In the genomic region with DNA sequence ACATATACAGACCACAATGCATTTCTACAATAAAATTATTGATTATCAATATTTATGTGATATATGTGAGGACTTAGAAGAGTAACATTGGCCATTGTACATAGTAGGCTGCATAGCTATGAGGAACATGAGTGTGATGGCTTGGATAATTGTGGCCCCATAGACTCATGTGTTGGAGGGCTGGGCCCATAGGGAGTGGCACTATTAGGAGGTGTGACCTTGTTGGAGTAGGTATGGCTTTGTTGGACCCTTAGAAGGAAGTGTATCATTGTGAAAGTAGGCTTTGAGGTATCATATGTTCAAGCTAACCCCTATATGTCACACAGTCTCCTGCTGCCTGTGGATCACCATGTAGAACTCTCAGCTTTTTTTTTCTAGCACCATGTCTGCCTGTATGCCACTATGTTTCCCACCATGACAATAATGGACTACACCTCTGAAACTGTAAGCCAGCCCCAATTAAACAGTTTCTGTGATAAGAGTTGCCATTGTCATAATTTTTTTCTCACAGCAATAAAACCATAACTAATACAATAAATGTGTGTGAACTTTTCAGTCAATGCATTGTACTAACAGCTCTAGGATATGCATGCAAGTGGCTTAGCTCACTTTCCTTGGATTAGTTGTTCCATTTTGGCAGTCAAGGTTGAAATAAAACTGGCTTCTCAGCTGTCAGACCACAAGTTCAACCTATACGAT, we compare ENCODE assay signal across 22 mouse cellular contexts.
DNase-seq lines count a peak whose midpoint lies in the region; ATAC-seq and TF ChIP-seq lines count a peak whose summit lies in the region.
"Had no signal": no experiment of that assay in that cellular context is flagged by ENCODE, and none has a peak within 500 bp of the region (broad histone marks: within the 10 kb centered on the region; RNA-seq: fewer than 3 reads in every experiment).

No protein-coding gene starts in this region.

- TF ChIP-seq CTCF in intestine, postnatal 0 days (IDR thresholded peaks at IDR 0.05; ENCODE audit: low read depth), result no peak
- TF ChIP-seq CTCF in liver, postnatal 0 days (IDR thresholded peaks at IDR 0.05; ENCODE audit: low read depth), result no peak

- H3K9ac ChIP-seq in kidney, embryonic 16.5 days (replicated peaks; ENCODE audit: low read length), result no peak overlapping the region
- no peak overlapping the region for H3K9ac ChIP-seq in intestine, embryonic 15.5 days
- H3K9ac ChIP-seq in intestine, postnatal 0 days (ENCODE audit: low read depth, low read length), result no peak overlapping the region
- no peak overlapping the region for H3K9ac ChIP-seq in liver, postnatal 0 days (replicated peaks)
- H3K9ac ChIP-seq: embryonic facial prominence, embryonic 12.5 days; embryonic facial prominence, embryonic 15.5 days; forebrain, embryonic 12.5 days had no signal

- H3K4me1 ChIP-seq in kidney, embryonic 16.5 days (ENCODE audit: insufficient read depth, low read length), result peaks cover 7% of the 10 kb centered on the region; the same call in 1 of the 2 replicates
- H3K4me1 ChIP-seq in intestine, embryonic 15.5 days (replicated peaks), result no peaks in the 10 kb centered on the region; the same call in 1 of the 2 replicates
- H3K4me1 ChIP-seq in intestine, postnatal 0 days (replicated peaks; ENCODE audit: control insufficient read depth, insufficient read depth, low read length), result no peaks in the 10 kb centered on the region
- no peaks in the 10 kb centered on the region for H3K4me1 ChIP-seq in liver, postnatal 0 days (ENCODE audit: insufficient read depth)
- H3K4me1 ChIP-seq: embryonic facial prominence, embryonic 15.5 days; forebrain, embryonic 10.5 days; forebrain, embryonic 12.5 days had no signal

- no peak for DNase-seq in kidney, postnatal 25 days
- DNase-seq in thymus, postnatal 36 days, result no peak
- no peak for DNase-seq in liver, postnatal 0 days
- DNase-seq: adrenal gland, adult 2 months; adrenal gland, postnatal 10 days; adrenal gland, postnatal 25 days; cerebellum, adult 11 months; cerebellum, adult 18-20 months; cerebellum, adult 8-10 months; cerebellum, adult 9-11 months; cerebellum, postnatal 14 days; cerebellum, postnatal 36 days had no signal

- no peak overlapping the region for H3K27ac ChIP-seq in kidney, embryonic 16.5 days (ENCODE audit: low read length)
- no peak overlapping the region for H3K27ac ChIP-seq in intestine, embryonic 15.5 days
- H3K27ac ChIP-seq in intestine, postnatal 0 days (ENCODE audit: low read depth, low read length), result no peak overlapping the region
- H3K27ac ChIP-seq in liver, postnatal 0 days (ENCODE audit: low read depth), result no peak overlapping the region
- H3K27ac ChIP-seq: embryonic facial prominence, embryonic 12.5 days; embryonic facial prominence, embryonic 15.5 days; forebrain, embryonic 10.5 days; forebrain, embryonic 12.5 days had no signal

- no peaks in the 10 kb centered on the region for H3K27me3 ChIP-seq in kidney, embryonic 16.5 days (ENCODE audit: insufficient read depth, low read length)
- no peaks in the 10 kb centered on the region for H3K27me3 ChIP-seq in intestine, embryonic 15.5 days (replicated peaks)
- H3K27me3 ChIP-seq in intestine, postnatal 0 days (replicated peaks; ENCODE audit: control insufficient read depth, insufficient read depth, low read length), result no peaks in the 10 kb centered on the region
- H3K27me3 ChIP-seq in liver, postnatal 0 days (ENCODE audit: insufficient read depth, low read length), result no peaks in the 10 kb centered on the region
- H3K27me3 ChIP-seq: embryonic facial prominence, embryonic 12.5 days; embryonic facial prominence, embryonic 15.5 days; forebrain, embryonic 12.5 days had no signal

- WGBS in kidney, embryonic 16.5 days, result 11% methylated on average over 1 of the region's 1 CpGs
- 27% methylated on average over 1 of the region's 1 CpGs for WGBS in intestine, embryonic 15.5 days
- 13% methylated on average over 1 of the region's 1 CpGs for WGBS in intestine, postnatal 0 days
- 59% methylated on average over 1 of the region's 1 CpGs for WGBS in liver, postnatal 0 days (ENCODE audit: insufficient replicate concordance)

- no peak overlapping the region for H3K4me3 ChIP-seq in kidney, embryonic 16.5 days (ENCODE audit: low read length)
- no peak overlapping the region for H3K4me3 ChIP-seq in intestine, embryonic 15.5 days (replicated peaks)
- H3K4me3 ChIP-seq in intestine, postnatal 0 days (ENCODE audit: low read depth, low read length), result no peak overlapping the region
- no peak overlapping the region for H3K4me3 ChIP-seq in liver, postnatal 0 days (ENCODE audit: low read depth, low read length)
- H3K4me3 ChIP-seq: embryonic facial prominence, embryonic 12.5 days; embryonic facial prominence, embryonic 15.5 days; erythroblast, embryonic 14.5 days; forebrain, embryonic 10.5 days; forebrain, embryonic 12.5 days had no signal

- ATAC-seq in kidney, embryonic 16.5 days (ENCODE audit: low FRiP score, low TSS enrichment), result peak; percentile 46; the same call in 1 of the 2 replicates
- peak; percentile 80 for ATAC-seq in intestine, embryonic 15.5 days
- ATAC-seq in intestine, postnatal 0 days, result peak; percentile 22
- no peak for ATAC-seq in liver, postnatal 0 days
- ATAC-seq: forebrain, embryonic 14.5 days; forebrain, embryonic 16.5 days had no signal

- no peaks in the 10 kb centered on the region for H3K36me3 ChIP-seq in kidney, embryonic 16.5 days (ENCODE audit: insufficient read depth, low read length)
- H3K36me3 ChIP-seq in intestine, embryonic 15.5 days, result no peaks in the 10 kb centered on the region
- no peaks in the 10 kb centered on the region for H3K36me3 ChIP-seq in intestine, postnatal 0 days (ENCODE audit: control insufficient read depth, insufficient read depth)
- H3K36me3 ChIP-seq in liver, postnatal 0 days (replicated peaks; ENCODE audit: insufficient read depth, low read length), result no peaks in the 10 kb centered on the region
- H3K36me3 ChIP-seq: embryonic facial prominence, embryonic 12.5 days; embryonic facial prominence, embryonic 15.5 days; forebrain, embryonic 10.5 days; forebrain, embryonic 12.5 days had no signal

- H3K4me2 ChIP-seq in kidney, embryonic 16.5 days (replicated peaks; ENCODE audit: low read depth, low read length), result no peak overlapping the region
- H3K4me2 ChIP-seq in intestine, embryonic 15.5 days (replicated peaks), result no peak overlapping the region
- H3K4me2 ChIP-seq in intestine, postnatal 0 days (replicated peaks; ENCODE audit: low read depth), result no peak overlapping the region
- H3K4me2 ChIP-seq in liver, postnatal 0 days (ENCODE audit: low read depth, low read length), result no peak overlapping the region
- H3K4me2 ChIP-seq: embryonic facial prominence, embryonic 12.5 days; embryonic facial prominence, embryonic 15.5 days; forebrain, embryonic 12.5 days had no signal

- TF ChIP-seq EP300 in liver, postnatal 0 days (IDR thresholded peaks at IDR 0.05; ENCODE audit: low read depth), result no peak

- H3K9me3 ChIP-seq in kidney, embryonic 16.5 days (ENCODE audit: low read length), result no peaks in the 10 kb centered on the region
- no peaks in the 10 kb centered on the region for H3K9me3 ChIP-seq in intestine, embryonic 15.5 days
- H3K9me3 ChIP-seq in intestine, postnatal 0 days (ENCODE audit: control insufficient read depth), result no peaks in the 10 kb centered on the region
- no peaks in the 10 kb centered on the region for H3K9me3 ChIP-seq in liver, postnatal 0 days (ENCODE audit: low read length)
- H3K9me3 ChIP-seq: embryonic facial prominence, embryonic 12.5 days; embryonic facial prominence, embryonic 15.5 days; forebrain, embryonic 10.5 days; forebrain, embryonic 12.5 days had no signal
